Mouse (Mus musculus): ENCODE measurements around the gene A630001G21Rik.

Gene A630001G21Rik

GRCm38 (mm10) chr1:85735463-85736123 lies 42.9 kb downstream of the A630001G21Rik start:
- DNase-seq (ENCODE audit: low spot score in 2 of 2): peak; percentile 70 to 77

DNA sequence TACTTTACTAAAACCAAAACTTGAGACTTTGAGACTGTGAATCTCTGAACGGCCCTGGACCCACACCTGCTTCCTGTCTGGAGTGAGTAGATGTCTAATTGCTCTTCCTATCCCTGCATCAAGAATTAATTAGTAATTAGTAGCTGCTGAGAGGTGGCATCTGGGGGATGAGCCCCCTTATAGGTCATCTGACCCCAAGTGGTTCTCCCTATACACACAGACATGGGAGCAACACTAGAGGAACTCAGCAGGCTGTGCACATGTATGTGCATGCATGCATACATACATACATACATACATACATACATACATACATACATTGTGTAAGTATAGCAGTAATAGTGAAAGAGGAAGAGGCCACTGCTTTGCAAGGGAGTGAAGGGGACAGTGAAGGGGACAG lies 43.9 kb downstream of the A630001G21Rik start:
- DNase-seq (ENCODE audit: low spot score in 2 of 2): no peak

- DNase-seq (ENCODE audit: low spot score in 2 of 2): peak; percentile 50 to 66
Measured at GRCm38 (mm10) chr1:85732581-85732980, 45.9 kb downstream of the A630001G21Rik start.

GRCm38 (mm10) chr1:85730471-85730870 lies 48.0 kb downstream of the A630001G21Rik start:
- no peak for DNase-seq (ENCODE audit: low spot score in 2 of 2)

- peak; percentile 32 to 36 for DNase-seq (ENCODE audit: low spot score in 2 of 2)
Measured at GRCm38 (mm10) chr1:85720220-85720893, 58.1 kb downstream of the A630001G21Rik start.

DNA sequence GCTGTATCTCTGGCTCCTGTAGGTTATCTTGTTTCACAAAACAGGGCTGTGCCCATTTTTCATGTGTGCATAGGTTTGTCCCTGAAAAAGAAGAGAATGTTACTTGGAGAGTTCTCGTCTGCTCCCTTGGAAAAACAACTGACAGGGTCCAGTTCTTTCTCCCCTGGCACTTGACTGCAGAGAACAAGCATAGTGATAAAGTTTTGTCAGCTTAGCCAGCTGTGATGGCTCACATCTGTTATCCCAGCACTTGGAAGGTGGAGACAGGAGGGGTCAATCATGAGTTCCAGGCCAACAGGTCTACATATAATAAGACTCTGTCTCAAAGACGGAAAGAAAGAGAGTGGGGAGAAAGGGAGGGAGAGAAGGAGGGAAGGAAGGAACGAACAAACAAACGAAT lies 59.4 kb downstream of the A630001G21Rik start:
- DNase-seq (ENCODE audit: low spot score in 2 of 2): no peak

- DNase-seq (ENCODE audit: low spot score in 2 of 2): no peak
Measured at GRCm38 (mm10) chr1:85716447-85717027, 61.9 kb downstream of the A630001G21Rik start.

- DNase-seq (ENCODE audit: low spot score in 2 of 2): no peak
Measured at GRCm38 (mm10) chr1:85714501-85714900, 63.9 kb downstream of the A630001G21Rik start.

DNA sequence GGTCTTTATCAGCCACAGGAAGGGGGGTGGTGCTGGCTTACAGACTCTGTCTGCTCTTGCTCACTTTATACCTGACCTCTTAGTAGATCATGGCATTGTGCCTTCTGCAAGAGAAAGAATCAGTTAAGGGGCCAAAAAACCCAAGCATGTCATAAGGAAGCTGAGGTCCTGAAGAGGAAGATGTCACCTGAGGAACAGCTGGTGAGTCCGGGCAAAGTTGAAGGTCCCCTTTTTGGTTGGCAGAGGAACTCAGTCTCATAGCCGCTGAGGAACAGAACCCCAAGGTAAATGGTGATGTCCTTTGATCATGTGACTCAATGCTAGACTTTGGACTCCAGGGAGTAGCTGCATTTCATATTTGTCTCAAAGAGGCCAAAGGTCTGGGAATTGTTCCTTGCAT lies 71.7 kb downstream of the A630001G21Rik start:
- DNase-seq (ENCODE audit: low spot score in 2 of 2): no peak

DNA sequence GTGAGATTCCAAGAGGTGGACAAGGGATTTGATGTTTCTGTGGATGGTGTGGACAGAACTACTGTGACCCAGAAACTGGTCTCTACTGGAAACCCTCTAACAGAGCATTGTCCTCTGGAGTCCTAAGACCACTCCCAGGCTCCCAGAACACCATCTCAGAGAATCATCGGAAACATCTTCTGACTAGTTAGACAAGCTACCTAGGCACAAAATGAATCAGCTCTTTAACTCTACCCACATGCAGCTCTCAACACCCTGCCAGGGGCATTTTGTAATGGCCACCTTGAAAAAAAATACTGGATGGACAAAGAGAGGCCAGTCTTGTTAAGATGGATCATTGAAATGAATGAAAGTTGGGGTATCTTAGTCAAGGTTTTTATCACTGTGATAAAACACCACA lies 72.9 kb downstream of the A630001G21Rik start:
- no peak for DNase-seq (ENCODE audit: low spot score in 2 of 2)

- DNase-seq (ENCODE audit: low spot score in 2 of 2): peak; percentile 89 to 92
Measured at GRCm38 (mm10) chr1:85703245-85704186, 74.9 kb downstream of the A630001G21Rik start.

- no peak for DNase-seq (ENCODE audit: low spot score in 2 of 2)
Measured at GRCm38 (mm10) chr1:85702531-85702930, 75.9 kb downstream of the A630001G21Rik start.

DNA sequence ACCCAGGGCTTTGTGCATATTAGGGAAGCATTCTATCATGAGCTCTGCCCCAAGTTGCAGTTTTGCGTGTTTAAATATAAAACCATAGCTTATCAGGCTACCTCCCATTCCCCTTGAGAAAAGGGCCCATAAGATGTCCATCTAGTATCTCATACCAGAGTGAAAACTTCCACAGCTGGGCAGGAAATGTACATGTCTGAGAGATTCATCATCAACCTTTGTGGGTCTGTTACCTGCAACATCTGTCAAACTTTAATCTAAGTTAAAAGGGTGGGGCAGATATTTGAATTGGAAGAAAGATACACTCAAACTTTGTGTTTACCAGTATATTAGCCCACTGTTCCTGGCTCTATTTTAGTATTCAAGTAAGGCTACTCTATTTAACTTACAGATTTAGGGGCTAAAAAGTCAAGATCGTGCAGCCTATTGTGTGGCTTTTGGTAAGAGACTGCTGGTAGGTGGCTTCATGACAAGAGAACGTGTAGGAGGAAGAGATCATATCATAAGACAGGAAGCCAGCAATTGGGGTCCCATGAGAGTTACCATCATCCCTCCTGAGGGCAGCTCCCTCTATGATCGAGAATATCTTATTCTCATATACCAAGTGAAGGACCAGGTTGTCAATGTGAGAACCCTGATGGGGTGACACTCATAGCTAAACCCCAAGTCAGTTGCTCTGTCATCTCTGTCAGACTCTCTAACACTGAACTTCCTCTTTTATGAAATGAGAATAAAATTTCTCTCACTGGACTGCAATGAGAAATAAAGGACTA lies 80.5 kb downstream of the A630001G21Rik start:
- DNase-seq (ENCODE audit: low spot score in 2 of 2): no peak

DNA sequence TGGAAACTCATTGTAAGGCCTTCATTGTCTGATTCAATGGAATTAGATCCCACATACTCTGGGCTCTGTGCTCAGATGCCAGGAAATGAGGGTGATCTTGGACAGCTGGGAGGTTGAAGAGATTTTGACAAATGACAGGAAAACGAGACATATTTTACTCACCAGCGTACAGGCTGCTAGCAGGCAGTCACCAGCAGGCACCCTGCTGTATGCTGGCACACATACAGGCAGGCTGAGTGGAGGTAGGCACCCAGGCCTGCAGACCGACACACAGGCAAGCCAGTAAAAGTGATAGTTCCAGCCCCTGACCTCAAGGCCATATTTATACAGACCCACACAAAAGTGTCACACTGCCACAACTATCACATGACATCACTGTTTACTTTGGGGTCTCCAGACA lies 82.8 kb downstream of the A630001G21Rik start:
- DNase-seq (ENCODE audit: low spot score in 2 of 2): no peak

DNA sequence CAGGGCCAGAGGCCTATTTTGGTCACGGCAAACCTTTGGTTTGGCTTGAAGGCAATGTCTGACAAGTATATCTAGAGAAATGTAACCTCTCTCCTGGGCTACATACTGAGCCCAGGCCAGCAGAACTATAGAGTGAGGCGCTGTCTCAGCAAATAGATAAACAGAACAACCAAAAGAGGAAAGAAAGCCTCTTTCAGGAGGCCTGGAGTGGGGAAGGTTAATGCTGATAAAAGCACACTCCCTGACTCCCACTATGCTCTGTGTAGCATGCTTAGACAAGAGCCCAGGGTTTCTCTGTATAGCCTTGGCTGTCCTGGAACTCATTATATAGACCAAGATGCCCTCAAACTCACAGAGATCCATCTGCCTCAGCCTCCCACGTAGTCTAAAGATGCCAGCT lies 85.2 kb downstream of the A630001G21Rik start:
- DNase-seq (ENCODE audit: low spot score in 2 of 2): no peak

DNA sequence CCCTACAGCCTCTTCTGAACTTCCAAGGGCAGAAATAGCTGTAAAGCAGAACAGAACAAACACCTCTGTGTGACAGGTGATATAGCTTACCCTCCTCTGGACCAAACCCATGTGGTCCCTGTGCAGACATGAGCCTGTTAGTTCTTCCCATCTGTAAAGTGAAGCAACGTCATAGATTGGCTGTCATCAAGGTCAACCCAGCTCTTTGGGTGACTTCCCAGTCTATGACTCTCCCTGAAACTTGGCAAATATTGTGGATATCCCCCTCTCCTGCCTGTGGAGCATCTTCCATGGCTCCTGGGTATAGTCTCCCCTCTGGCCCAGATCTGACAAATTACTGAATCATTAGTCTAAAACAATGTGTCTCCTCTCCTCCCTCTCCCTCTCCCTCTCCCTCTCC lies 86.2 kb downstream of the A630001G21Rik start:
- DNase-seq (ENCODE audit: low spot score in 2 of 2): no peak

DNA sequence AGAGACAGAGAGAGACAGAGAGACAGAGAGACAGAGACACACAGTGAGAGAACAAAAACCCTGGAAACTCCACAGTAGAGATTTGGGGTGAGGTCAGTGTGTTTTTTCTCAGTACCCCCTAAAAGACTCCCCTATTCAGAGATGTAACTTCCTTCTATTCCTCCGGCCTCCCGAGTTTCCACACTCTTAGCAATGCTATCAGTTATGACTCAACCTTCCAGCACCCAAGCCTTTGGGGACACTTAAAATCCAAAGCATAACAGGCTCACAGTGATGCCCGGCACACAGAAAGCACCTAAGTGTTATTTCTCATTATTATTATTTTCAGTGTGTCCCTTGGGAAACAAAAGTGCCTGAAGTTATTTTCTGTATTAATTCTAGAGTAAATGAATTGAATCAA lies 87.9 kb downstream of the A630001G21Rik start:
- no peak for DNase-seq (ENCODE audit: low spot score in 2 of 2)

GRCm38 (mm10) chr1:85687346-85687745 lies 91.1 kb downstream of the A630001G21Rik start:
- DNase-seq (ENCODE audit: low spot score in 2 of 2): peak; percentile 69 to 72

DNA sequence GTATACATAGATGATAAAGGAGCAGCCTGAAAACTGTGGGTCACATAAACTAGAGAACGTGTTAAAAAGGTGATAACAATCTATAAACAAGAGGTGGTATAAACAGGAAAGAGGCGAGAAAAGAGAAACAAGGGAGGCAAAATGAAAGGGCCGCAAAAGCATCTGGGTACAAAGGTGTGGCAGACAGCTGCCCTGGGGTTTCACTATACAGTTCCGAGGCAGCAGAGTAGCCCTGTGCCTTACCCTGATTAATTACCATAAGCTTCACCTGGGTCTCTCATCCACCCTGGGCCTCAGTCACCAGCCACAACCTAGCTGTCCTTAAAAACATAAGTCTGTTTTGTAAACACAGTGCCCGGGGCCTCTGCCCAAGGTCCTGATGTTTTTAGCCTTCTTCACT lies 91.8 kb downstream of the A630001G21Rik start:
- DNase-seq (ENCODE audit: low spot score in 2 of 2): peak in 1 of 2 experiments; percentile 20

- DNase-seq (ENCODE audit: low spot score in 2 of 2): peak; percentile 18 to 20
Measured at GRCm38 (mm10) chr1:85680226-85680625, 98.2 kb downstream of the A630001G21Rik start.
